Mouse (Mus musculus): ENCODE measurements at regions not wholly inside any gene's neighbourhood (a gene's known extent, or its start where the extent isn't known, plus 50 kb on each side); places are given as distances from the start of the nearest gene placed in this dataset.

- Histone ChIP-seq H3K9me3 (no peaks in the 10 kb centered on the region), H3K27ac (no peak overlapping the region), H3K9ac (no peak overlapping the region), H3K36me3 (no peaks in the 10 kb centered on the region), H3K27me3 (no peaks in the 10 kb centered on the region), H3K4me1 (0 out of 2 replicates have a peak, but pooled peaks cover 4% of the 10 kb centered on the region), H3K4me3 (no peak overlapping the region), H3K4me2 (replicated peaks) (no peak overlapping the region; the same call in 1 of the 2 replicates)
- ATAC-seq (ENCODE audit: insufficient number of reproducible peaks, insufficient read depth, low FRiP score, low TSS enrichment): no peak
- 55% methylated on average over 6 of the region's 6 CpGs for WGBS
Observed at GRCm38 (mm10) chr9:33800250-33800649, 685.4 kb upstream of the Kirrel3 start.

GRCm38 (mm10) chr9:33800763-33801162, 684.9 kb upstream of the Kirrel3 start:
- Histone ChIP-seq H3K27me3 (no peaks in the 10 kb centered on the region), H3K4me2 (replicated peaks) (no peak overlapping the region), H3K36me3 (no peaks in the 10 kb centered on the region), H3K4me3 (no peak overlapping the region), H3K9me3 (no peaks in the 10 kb centered on the region), H3K4me1 (0 out of 2 replicates have a peak, but pooled peaks cover 4% of the 10 kb centered on the region), H3K27ac (no peak overlapping the region), H3K9ac (no peak overlapping the region)
- WGBS: 37% methylated on average over 1 of the region's 1 CpGs
- ATAC-seq (ENCODE audit: insufficient number of reproducible peaks, insufficient read depth, low FRiP score, low TSS enrichment): no peak

- no peak overlapping the region for H3K4me2 ChIP-seq (replicated peaks)
- H3K27ac ChIP-seq: no peak overlapping the region
- no peak for ATAC-seq (ENCODE audit: insufficient number of reproducible peaks, insufficient read depth, low FRiP score, low TSS enrichment)
- 85% methylated on average over 5 of the region's 5 CpGs for WGBS
- no peaks in the 10 kb centered on the region for H3K27me3 ChIP-seq
- H3K9me3 ChIP-seq: no peaks in the 10 kb centered on the region
- H3K9ac ChIP-seq: no peak overlapping the region
- H3K4me1 ChIP-seq: no peaks in the 10 kb centered on the region
- no peak overlapping the region for H3K4me3 ChIP-seq
- no peaks in the 10 kb centered on the region for H3K36me3 ChIP-seq
Observed at GRCm38 (mm10) chr9:33814739-33815368, 670.8 kb upstream of the Kirrel3 start.

DNA sequence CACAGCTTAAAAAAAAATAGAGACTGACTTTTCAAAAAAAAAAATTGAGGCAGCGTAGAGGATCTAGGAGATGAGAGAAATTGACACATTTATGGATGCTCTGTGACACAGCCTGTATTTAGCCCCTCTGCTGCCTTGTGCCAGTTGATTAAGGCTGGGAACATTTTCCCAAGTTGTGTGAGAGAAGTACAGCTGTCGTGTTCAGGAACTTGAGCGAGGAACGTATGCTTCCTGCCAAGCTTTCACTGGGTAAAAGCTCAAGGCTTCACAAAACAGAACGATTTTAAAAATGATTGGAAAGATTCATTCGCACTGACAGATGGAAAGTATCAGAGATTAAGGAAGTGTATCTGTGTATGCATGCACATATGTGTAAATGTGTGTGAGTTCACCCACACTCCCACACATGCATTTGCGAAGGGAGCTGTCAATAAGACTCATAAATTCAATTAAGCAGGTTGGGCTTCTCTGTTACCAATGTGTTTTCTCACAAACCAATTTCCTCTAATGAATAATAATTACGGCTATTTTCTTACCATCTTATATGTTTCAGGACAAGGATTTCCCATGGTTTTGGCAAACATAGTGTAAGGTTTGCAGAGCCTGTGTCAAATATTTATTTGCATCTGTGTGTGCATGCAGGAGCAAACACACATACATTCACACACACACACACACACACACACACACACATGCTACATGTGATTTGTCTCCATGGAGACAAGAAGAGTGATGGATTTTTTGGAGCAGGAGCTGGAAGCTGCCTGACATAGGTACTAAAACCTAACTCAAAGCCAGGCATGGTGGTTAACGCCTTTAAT, 662.9 kb upstream of the Kirrel3 start:
- WGBS: 80% methylated on average over 9 of the region's 9 CpGs
- ATAC-seq (ENCODE audit: insufficient number of reproducible peaks, insufficient read depth, low FRiP score, low TSS enrichment): no peak
- Histone ChIP-seq H3K36me3 (no peaks in the 10 kb centered on the region), H3K4me3 (no peak overlapping the region), H3K9me3 (no peaks in the 10 kb centered on the region), H3K4me1 (no peaks in the 10 kb centered on the region), H3K9ac (no peak overlapping the region), H3K27ac (no peak overlapping the region), H3K4me2 (replicated peaks) (no peak overlapping the region), H3K27me3 (no peaks in the 10 kb centered on the region)

- Histone ChIP-seq H3K4me2 (replicated peaks) (no peak overlapping the region), H3K4me1 (no peaks in the 10 kb centered on the region), H3K9me3 (no peaks in the 10 kb centered on the region), H3K27ac (no peak overlapping the region), H3K9ac (no peak overlapping the region), H3K36me3 (no peaks in the 10 kb centered on the region), H3K4me3 (no peak overlapping the region), H3K27me3 (no peaks in the 10 kb centered on the region)
- WGBS: 73% methylated on average over 4 of the region's 4 CpGs
- no peak for ATAC-seq (ENCODE audit: insufficient number of reproducible peaks, insufficient read depth, low FRiP score, low TSS enrichment)
Observed at GRCm38 (mm10) chr9:33826116-33826515, 659.6 kb upstream of the Kirrel3 start.

DNA sequence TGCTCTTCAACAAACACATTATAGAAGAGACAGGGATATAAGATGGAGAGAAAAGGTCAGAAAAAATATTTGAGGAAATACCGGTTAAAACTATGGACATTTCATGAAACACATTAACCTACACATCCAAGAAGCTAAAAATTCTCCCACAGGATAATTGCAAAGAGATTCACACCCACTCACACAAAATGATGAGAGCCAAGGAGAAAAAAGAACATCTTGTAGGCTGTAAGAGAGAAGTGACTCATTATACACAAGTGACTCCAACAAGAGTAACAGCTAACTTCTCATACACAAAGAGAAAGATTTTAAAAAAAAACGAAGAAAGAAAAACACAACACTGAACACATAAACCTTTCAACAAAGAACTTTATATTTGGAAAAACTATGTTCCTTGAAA, 658.3 kb upstream of the Kirrel3 start:
- Histone ChIP-seq H3K4me2 (replicated peaks) (no peak overlapping the region), H3K9me3 (no peaks in the 10 kb centered on the region), H3K27ac (no peak overlapping the region), H3K27me3 (no peaks in the 10 kb centered on the region), H3K4me1 (no peaks in the 10 kb centered on the region), H3K36me3 (no peaks in the 10 kb centered on the region), H3K9ac (no peak overlapping the region), H3K4me3 (no peak overlapping the region)
- no peak for ATAC-seq (ENCODE audit: insufficient number of reproducible peaks, insufficient read depth, low FRiP score, low TSS enrichment)
- 82% methylated on average over 2 of the region's 2 CpGs for WGBS

DNA sequence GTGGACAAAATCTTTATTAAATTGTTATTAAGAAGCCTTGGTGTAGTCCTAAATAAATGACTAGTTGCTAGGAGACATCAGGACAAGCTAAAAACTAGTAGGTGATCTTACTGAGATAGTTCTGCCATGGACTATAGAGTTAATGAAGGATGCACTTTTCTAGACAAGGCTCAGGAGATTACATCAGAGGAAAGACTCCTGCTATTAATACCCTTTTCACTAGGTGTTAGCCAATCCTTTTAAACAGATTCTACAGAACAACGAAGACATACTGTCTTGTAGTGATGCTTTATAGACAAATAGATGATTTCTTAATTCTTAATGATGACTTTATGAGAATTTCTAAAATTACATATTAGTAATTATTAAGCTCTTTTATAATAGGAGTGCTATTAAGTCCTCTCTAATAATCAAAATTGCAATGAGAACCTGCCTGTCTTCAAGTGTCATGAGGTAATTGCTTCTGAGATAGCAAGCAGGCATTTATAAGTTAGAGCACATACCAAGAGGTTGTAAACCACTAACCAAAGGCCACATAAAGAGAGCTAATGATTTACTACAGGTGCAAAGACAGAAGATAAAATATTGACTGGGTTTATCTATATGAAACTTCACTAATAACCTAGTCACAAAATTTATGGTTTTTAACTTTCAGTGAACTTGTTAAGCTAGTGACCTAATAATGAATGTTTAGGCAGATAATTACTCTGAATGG, 647.9 kb upstream of the Kirrel3 start:
- Histone ChIP-seq H3K9me3 (no peaks in the 10 kb centered on the region), H3K4me2 (replicated peaks) (no peak overlapping the region), H3K27ac (no peak overlapping the region), H3K27me3 (no peaks in the 10 kb centered on the region), H3K36me3 (no peaks in the 10 kb centered on the region), H3K9ac (no peak overlapping the region), H3K4me3 (no peak overlapping the region), H3K4me1 (no peaks in the 10 kb centered on the region)
- no peak for ATAC-seq (ENCODE audit: insufficient number of reproducible peaks, insufficient read depth, low FRiP score, low TSS enrichment)
- 81% methylated on average over 1 of the region's 1 CpGs for WGBS

DNA sequence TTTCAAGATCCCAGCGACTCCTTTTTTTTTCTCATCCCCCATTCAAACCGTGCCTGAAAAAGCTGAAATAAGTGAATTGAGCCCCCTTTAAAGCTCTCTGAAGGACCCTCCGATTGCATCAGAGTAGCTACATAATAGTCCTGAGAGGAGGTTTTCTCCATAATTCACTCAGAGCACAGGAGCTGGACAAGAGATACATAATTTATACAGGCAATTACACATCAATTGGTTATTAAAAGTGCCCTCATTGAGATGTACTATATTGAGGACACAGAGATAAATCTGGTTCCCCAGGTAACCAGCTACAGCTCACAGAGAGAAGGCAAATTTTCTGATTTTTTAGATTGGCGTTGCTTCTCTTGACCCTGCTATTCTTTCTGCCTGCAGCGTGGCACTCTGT, 636.1 kb upstream of the Kirrel3 start:
- Histone ChIP-seq H3K9me3 (no peaks in the 10 kb centered on the region), H3K4me1 (no peaks in the 10 kb centered on the region), H3K4me2 (replicated peaks) (no peak overlapping the region), H3K27me3 (no peaks in the 10 kb centered on the region), H3K9ac (no peak overlapping the region), H3K36me3 (no peaks in the 10 kb centered on the region), H3K27ac (no peak overlapping the region), H3K4me3 (no peak overlapping the region)
- no peak for ATAC-seq (ENCODE audit: insufficient number of reproducible peaks, insufficient read depth, low FRiP score, low TSS enrichment)
- WGBS: 88% methylated on average over 5 of the region's 5 CpGs

- H3K36me3 ChIP-seq: no peaks in the 10 kb centered on the region
- H3K4me1 ChIP-seq: no peaks in the 10 kb centered on the region
- H3K27ac ChIP-seq: no peak overlapping the region
- H3K4me3 ChIP-seq: no peak overlapping the region
- H3K4me2 ChIP-seq (replicated peaks): no peak overlapping the region
- H3K27me3 ChIP-seq: no peaks in the 10 kb centered on the region
- H3K9me3 ChIP-seq: no peaks in the 10 kb centered on the region
- 83% methylated on average over 7 of the region's 7 CpGs for WGBS
- H3K9ac ChIP-seq: no peak overlapping the region
- no peak for ATAC-seq (ENCODE audit: insufficient number of reproducible peaks, insufficient read depth, low FRiP score, low TSS enrichment)
Observed at GRCm38 (mm10) chr9:33850024-33850423, 635.7 kb upstream of the Kirrel3 start.

- Histone ChIP-seq H3K4me1 (no peaks in the 10 kb centered on the region), H3K27ac (no peak overlapping the region), H3K9me3 (no peaks in the 10 kb centered on the region), H3K4me2 (replicated peaks) (no peak overlapping the region), H3K36me3 (no peaks in the 10 kb centered on the region), H3K9ac (no peak overlapping the region), H3K4me3 (no peak overlapping the region), H3K27me3 (no peaks in the 10 kb centered on the region)
- no peak for ATAC-seq (ENCODE audit: insufficient number of reproducible peaks, insufficient read depth, low FRiP score, low TSS enrichment)
Observed at GRCm38 (mm10) chr9:33850993-33851392, 634.7 kb upstream of the Kirrel3 start.

- WGBS: 38% methylated on average over 2 of the region's 2 CpGs
Observed at GRCm38 (mm10) chr9:33856169-33856568, 629.5 kb upstream of the Kirrel3 start.

GRCm38 (mm10) chr9:33858511-33858910, 627.2 kb upstream of the Kirrel3 start:
- no peak overlapping the region for H3K9ac ChIP-seq
- no peaks in the 10 kb centered on the region for H3K27me3 ChIP-seq
- ATAC-seq (ENCODE audit: insufficient number of reproducible peaks, insufficient read depth, low FRiP score, low TSS enrichment): no peak
- no peaks in the 10 kb centered on the region for H3K9me3 ChIP-seq
- H3K27ac ChIP-seq: no peak overlapping the region
- H3K4me1 ChIP-seq: no peaks in the 10 kb centered on the region
- no peak overlapping the region for H3K4me3 ChIP-seq
- no peaks in the 10 kb centered on the region for H3K36me3 ChIP-seq
- 70% methylated on average over 5 of the region's 5 CpGs for WGBS
- H3K4me2 ChIP-seq (replicated peaks): no peak overlapping the region

More at GRCm38 (mm10) chr9:33856169-33856568, 629.5 kb upstream of the Kirrel3 start:
- Histone ChIP-seq H3K27me3 (no peaks in the 10 kb centered on the region), H3K9ac (no peak overlapping the region), H3K36me3 (no peaks in the 10 kb centered on the region), H3K9me3 (no peaks in the 10 kb centered on the region), H3K4me1 (no peaks in the 10 kb centered on the region), H3K4me2 (replicated peaks) (no peak overlapping the region), H3K27ac (no peak overlapping the region), H3K4me3 (no peak overlapping the region)
- ATAC-seq (ENCODE audit: insufficient number of reproducible peaks, insufficient read depth, low FRiP score, low TSS enrichment): no peak

Measured in embryonic facial prominence, embryonic 12.5 days (tissue).